Mouse (Mus musculus): ENCODE results near the gene Mettl21e. TPM values are rescaled to one million over a fixed set of nuclear protein-coding genes. Genes with fewer than 3 reads are reported as not detected.
A peak's percentile ranks its signal among the peaks of the same experiment; 100 is the strongest.
"Not testable (repeated sequence)": the region's sequence is repeated elsewhere in the genome, so short reads cannot be mapped to it uniquely, and the experiment has no call there.

Gene Mettl21e
- polyA plus RNA-seq (2015; fragmentation: Nextera tagmentation; extraction: Ambion mirVana), result 0.06 TPM in 1 of 2 replicates, not detected in the other

GRCm38 (mm10) chr1:44218876-44219275, at the start of gene Mettl21e:
Mettl21e (minus strand) TSS chr1:44218961.
- WGBS, result 36% methylated on average over 1 of the region's 1 CpGs
- H3K27ac ChIP-seq, result no peak within 1 kb of the TSS
- ATAC-seq (ENCODE audit: insufficient read depth, low FRiP score, low read depth), result no peak

DNA sequence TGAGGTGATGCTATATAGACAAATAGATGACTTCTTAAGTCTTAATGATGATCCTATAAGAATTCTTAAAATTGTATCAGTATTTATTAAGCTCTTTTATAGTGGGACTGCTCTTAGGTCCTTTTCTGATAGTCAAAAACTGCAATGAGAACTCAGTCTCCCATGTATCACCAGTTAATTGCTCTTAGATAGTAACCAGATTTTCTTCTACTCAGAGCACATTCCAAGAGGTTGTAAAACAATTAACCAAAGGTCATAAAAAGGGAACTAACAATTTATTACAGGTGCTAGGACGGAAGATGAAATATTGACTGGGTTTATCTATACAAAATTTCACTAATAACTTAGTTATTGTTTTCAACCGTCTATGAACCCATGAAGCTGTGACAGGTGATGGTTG, 21.7 kb upstream of the Mettl21e start:
- not testable (repeated sequence) for H3K4me1 ChIP-seq; H3K27me3 ChIP-seq (replicated peaks); H3K4me2 ChIP-seq; H3K4me3 ChIP-seq (replicated peaks); H3K9me3 ChIP-seq; ATAC-seq (ENCODE audit: insufficient read depth, low FRiP score, low read depth); H3K9ac ChIP-seq; H3K27ac ChIP-seq; H3K36me3 ChIP-seq
- WGBS, result 50% methylated on average over 2 of the region's 2 CpGs

More at GRCm38 (mm10) chr1:44218876-44219275, at the start of gene Mettl21e:
- Histone ChIP-seq H3K4me3 (replicated peaks) (no peak within 1 kb of the TSS), H3K9ac (no peak within 1 kb of the TSS), H3K36me3 (no peaks in the 10 kb centered on the region), H3K27me3 (replicated peaks) (no peaks in the 10 kb centered on the region), H3K4me2 (no peak within 1 kb of the TSS), H3K4me1 (no peaks in the 10 kb centered on the region; the same call in 1 of the 2 replicates), H3K9me3 (no peaks in the 10 kb centered on the region)

DNA sequence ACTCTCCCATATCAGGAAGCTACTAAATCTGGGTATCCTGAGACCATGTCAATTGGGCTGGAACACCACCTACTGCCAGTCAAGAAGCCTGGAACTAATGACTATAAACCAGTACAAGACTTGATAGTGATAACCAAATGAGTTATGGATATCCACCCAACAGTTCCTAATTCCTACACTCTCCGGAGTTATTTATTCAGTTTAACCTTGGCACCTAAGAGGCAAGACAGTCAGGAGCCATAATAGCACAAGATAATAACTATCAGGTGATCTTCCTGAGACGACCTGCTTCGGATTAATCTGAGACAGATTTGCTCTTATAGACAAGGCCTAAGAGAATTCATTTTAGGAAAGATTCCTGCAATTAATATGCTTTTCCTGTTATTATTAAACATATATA, 21.2 kb upstream of the Mettl21e start:
- Histone ChIP-seq H3K4me1 (no peaks in the 10 kb centered on the region), H3K4me3 (replicated peaks) (no peak overlapping the region), H3K9ac (no peak overlapping the region), H3K9me3 (no peaks in the 10 kb centered on the region), H3K27me3 (replicated peaks) (no peaks in the 10 kb centered on the region), H3K4me2 (no peak overlapping the region), H3K36me3 (no peaks in the 10 kb centered on the region), H3K27ac (no peak overlapping the region)
- WGBS, result 82% methylated on average over 3 of the region's 3 CpGs
- no peak for ATAC-seq (ENCODE audit: insufficient read depth, low FRiP score, low read depth)

GRCm38 (mm10) chr1:44237305-44237704, 18.5 kb upstream of the Mettl21e start:
- no peaks in the 10 kb centered on the region for H3K4me1 ChIP-seq
- no peaks in the 10 kb centered on the region for H3K9me3 ChIP-seq
- H3K27me3 ChIP-seq (replicated peaks), result no peaks in the 10 kb centered on the region
- H3K9ac ChIP-seq, result no peak overlapping the region
- no peak overlapping the region for H3K4me2 ChIP-seq
- no peak for ATAC-seq (ENCODE audit: insufficient read depth, low FRiP score, low read depth)
- H3K36me3 ChIP-seq, result no peaks in the 10 kb centered on the region
- no peak overlapping the region for H3K4me3 ChIP-seq (replicated peaks)
- no peak overlapping the region for H3K27ac ChIP-seq
- WGBS, result 82% methylated on average over 2 of the region's 2 CpGs

DNA sequence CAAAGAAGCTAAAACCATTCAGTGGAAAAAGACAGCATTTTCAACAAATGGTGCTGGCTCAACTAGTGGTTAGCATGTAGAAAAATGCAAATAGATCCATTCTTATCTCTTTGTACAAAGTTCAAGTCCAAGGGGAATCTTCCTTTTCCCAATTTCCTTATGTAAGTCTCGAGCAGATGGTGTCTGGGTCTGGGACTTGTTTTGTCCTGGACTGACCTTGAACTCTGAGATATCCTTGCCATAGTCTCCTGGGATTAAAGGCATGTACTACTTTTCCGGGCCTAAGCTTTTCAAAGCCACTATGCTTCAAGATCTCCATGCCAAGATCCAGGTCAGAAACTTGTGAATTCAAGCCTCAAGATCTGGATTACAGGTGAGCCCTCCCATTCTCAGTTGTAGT, 16.6 kb upstream of the Mettl21e start:
- no peak overlapping the region for H3K27ac ChIP-seq
- no peak overlapping the region for H3K4me3 ChIP-seq (replicated peaks)
- H3K36me3 ChIP-seq, result no peaks in the 10 kb centered on the region
- 65% methylated on average over 2 of the region's 2 CpGs for WGBS
- H3K9ac ChIP-seq, result no peak overlapping the region
- no peak overlapping the region for H3K4me2 ChIP-seq
- ATAC-seq (ENCODE audit: insufficient read depth, low FRiP score, low read depth), result no peak
- H3K4me1 ChIP-seq, result no peaks in the 10 kb centered on the region
- no peaks in the 10 kb centered on the region for H3K9me3 ChIP-seq
- no peaks in the 10 kb centered on the region for H3K27me3 ChIP-seq (replicated peaks)

- not testable (repeated sequence) for H3K4me3 ChIP-seq (replicated peaks); ATAC-seq (ENCODE audit: insufficient read depth, low FRiP score, low read depth); H3K4me2 ChIP-seq; H3K9me3 ChIP-seq; H3K4me1 ChIP-seq; H3K9ac ChIP-seq; H3K36me3 ChIP-seq; H3K27me3 ChIP-seq (replicated peaks); H3K27ac ChIP-seq
- WGBS, result 82% methylated on average over 2 of the region's 2 CpGs
Measured at GRCm38 (mm10) chr1:44234531-44234930, 15.8 kb upstream of the Mettl21e start.

DNA sequence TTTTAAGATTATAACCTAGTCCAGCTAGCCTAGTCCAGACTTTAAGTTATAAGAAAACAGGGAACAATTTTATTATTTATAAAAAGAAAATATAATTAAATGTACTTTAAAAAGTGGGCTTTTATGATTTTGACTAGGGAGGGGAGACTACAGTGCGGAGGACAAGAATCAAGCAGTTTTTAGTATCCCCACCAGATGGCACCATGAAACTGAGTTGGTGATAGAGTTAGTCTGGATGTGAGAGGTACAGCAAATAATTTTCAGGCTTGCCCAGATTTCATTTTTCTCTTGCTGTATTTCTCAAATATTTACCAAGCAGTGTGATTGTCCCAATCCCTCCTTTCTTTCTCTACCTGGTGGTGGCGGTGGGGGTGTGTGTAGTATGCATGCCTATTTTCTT, 10.3 kb upstream of the Mettl21e start:
- peak; percentile 60; the same call in 1 of the 2 replicates for ATAC-seq (ENCODE audit: insufficient read depth, low FRiP score, low read depth)
- Histone ChIP-seq H3K9ac (no peak overlapping the region), H3K4me3 (replicated peaks) (no peak overlapping the region), H3K27ac (no peak overlapping the region), H3K9me3 (no peaks in the 10 kb centered on the region), H3K4me2 (no peak overlapping the region), H3K27me3 (replicated peaks) (no peaks in the 10 kb centered on the region), H3K4me1 (no peaks in the 10 kb centered on the region), H3K36me3 (no peaks in the 10 kb centered on the region)
- WGBS, result 40% methylated on average over 2 of the region's 2 CpGs

GRCm38 (mm10) chr1:44217118-44217517, 1.6 kb downstream of the Mettl21e start:
- Histone ChIP-seq H3K4me3 (replicated peaks) (no peak overlapping the region), H3K27me3 (replicated peaks) (no peaks in the 10 kb centered on the region), H3K4me1 (no peaks in the 10 kb centered on the region; the same call in 1 of the 2 replicates), H3K9me3 (no peaks in the 10 kb centered on the region), H3K4me2 (no peak overlapping the region), H3K9ac (no peak overlapping the region), H3K27ac (no peak overlapping the region), H3K36me3 (no peaks in the 10 kb centered on the region)
- WGBS, result 51% methylated on average over 2 of the region's 2 CpGs
- no peak for ATAC-seq (ENCODE audit: insufficient read depth, low FRiP score, low read depth)

DNA sequence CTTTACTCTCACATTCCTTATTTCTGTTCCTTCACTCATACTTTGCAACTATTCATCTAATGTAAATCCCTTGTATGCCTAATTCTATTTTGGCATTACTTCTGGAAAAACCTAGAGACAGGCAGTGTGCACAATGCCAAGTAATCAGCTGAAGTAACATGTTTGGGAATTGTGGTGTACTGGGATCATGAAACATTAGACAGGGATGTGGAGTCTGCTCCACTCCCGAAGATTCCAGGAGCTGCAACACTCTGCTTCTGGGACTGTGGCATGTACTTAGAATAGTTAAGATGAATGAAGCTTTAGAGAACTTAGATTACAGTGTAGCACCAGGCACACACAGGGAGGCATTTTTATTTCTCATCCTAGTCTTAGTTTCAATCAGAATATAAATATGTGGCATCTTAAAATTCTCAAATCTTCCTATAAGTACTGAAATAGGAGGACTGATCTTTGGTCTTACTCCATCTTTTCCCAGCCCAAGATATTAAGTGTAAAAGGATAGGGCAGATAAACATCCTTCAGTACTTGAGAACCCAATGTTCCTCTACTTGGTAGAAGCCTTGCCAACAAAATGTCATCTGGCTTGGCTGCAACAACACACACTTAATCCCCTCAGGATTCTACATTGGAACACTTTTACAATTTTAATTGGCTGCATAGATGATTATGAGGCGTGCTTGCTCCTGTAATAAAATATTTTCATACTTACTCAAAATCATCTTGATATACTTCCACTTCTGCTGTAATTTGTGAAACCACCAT, 2.2 kb downstream of the Mettl21e start:
- no peaks in the 10 kb centered on the region for H3K36me3 ChIP-seq
- 43% methylated on average over 2 of the region's 2 CpGs for WGBS
- no peak overlapping the region for H3K4me2 ChIP-seq
- no peak overlapping the region for H3K9ac ChIP-seq
- H3K9me3 ChIP-seq, result no peaks in the 10 kb centered on the region
- H3K4me3 ChIP-seq (replicated peaks), result no peak overlapping the region
- H3K27me3 ChIP-seq (replicated peaks), result no peaks in the 10 kb centered on the region
- ATAC-seq (ENCODE audit: insufficient read depth, low FRiP score, low read depth), result no peak
- H3K4me1 ChIP-seq, result no peaks in the 10 kb centered on the region; the same call in 1 of the 2 replicates
- H3K27ac ChIP-seq, result no peak overlapping the region

DNA sequence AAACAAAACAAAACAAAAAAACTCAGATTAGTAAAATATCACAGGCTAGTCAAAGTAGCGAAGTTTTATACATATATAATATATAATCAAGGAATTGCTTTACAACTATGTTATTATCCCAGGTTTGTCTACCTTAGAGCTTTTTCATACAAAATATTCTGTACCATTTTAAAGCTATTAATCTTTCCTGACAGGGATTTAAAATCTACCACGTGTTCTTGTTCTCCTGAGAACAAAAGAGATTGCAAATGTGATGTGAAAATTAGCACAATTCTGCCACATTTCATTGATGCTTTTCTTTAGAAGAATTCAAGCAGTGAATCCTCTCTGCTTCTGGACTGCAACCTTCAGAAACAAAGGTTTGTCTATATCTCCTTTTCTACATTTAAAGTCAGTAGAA, 4.3 kb downstream of the Mettl21e start:
- no peak for ATAC-seq (ENCODE audit: insufficient read depth, low FRiP score, low read depth)
- 46% methylated on average over 2 of the region's 2 CpGs for WGBS
- H3K27me3 ChIP-seq (replicated peaks), result no peaks in the 10 kb centered on the region
- no peak overlapping the region for H3K27ac ChIP-seq
- H3K9me3 ChIP-seq, result no peaks in the 10 kb centered on the region
- H3K4me1 ChIP-seq, result no peaks in the 10 kb centered on the region; the same call in 1 of the 2 replicates
- H3K4me2 ChIP-seq, result no peak overlapping the region
- no peak overlapping the region for H3K4me3 ChIP-seq (replicated peaks)
- H3K9ac ChIP-seq, result no peak overlapping the region
- H3K36me3 ChIP-seq, result no peaks in the 10 kb centered on the region

DNA sequence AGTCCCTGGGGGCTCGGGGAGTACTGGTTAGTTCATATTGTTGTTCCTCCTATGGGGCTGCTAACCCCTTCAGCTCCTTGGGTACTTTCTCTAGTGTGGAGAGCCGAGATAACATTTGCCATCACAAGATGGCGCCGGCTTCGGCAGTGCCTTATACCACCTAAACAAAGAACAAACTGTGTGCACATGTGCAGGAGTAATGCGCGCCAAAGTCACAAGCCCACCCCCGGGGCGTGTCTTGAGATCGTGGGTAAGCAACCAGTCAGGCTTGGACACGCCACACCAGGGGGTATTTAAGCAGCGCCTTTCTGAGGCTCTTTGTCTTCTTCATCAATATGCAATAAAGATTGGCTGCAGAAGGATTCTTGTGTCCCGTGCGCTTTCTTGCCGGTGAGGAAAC, 15.9 kb downstream of the Mettl21e start:
- no peaks in the 10 kb centered on the region for H3K9me3 ChIP-seq
- no peaks in the 10 kb centered on the region for H3K4me1 ChIP-seq
- H3K27me3 ChIP-seq (replicated peaks), result no peaks in the 10 kb centered on the region
- WGBS, result 90% methylated on average over 15 of the region's 15 CpGs
- ATAC-seq (ENCODE audit: insufficient read depth, low FRiP score, low read depth), result no peak
- no peak overlapping the region for H3K9ac ChIP-seq
- H3K4me3 ChIP-seq (replicated peaks), result no peak overlapping the region
- no peak overlapping the region for H3K4me2 ChIP-seq
- H3K36me3 ChIP-seq, result no peaks in the 10 kb centered on the region
- H3K27ac ChIP-seq, result no peak overlapping the region

DNA sequence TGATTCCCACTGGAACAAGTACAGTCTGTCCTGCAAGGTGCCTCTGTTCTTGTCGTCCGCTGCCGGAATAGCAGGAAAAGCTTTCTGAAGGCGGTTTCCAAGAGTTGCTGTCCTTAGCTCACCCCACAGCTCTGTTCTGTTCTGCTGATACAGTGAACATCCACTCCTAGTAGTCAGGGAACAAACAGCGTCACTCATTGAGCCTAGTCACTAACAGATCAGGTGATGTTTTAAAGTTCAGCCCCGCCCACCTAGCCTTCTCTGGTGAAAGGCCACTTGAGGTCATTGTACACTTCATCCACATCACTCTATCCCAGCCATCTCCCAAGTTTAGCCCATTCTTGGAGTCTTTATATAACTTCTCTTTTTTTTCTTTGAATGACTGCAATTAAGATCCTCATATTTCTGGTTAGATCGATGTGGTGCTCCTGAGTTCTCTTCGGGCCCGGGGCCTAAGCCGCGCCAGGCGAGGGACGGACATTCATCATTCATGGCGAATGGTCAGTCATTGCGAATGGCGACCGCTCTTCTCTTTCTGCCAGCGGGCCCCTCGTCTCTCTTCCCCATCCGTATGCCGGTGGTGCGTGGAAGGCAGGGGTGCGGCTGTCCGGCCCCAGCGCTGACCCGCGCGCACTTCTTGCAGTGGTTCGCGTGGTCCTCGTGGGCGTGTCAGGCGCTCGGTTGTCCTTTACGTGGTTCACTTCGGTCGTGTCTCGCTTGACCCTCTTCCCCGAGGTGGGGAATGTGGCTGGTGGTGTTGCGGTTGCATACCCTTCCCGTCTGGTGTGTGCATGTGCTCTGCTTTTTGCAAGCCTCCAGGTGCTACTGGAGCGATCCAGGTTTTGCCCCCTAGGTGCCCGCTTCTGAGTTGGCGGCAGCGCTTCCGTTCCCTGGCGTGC, 20.2 kb downstream of the Mettl21e start:
- no peaks in the 10 kb centered on the region for H3K9me3 ChIP-seq
- no peaks in the 10 kb centered on the region for H3K36me3 ChIP-seq
- H3K27ac ChIP-seq, result no peak overlapping the region
- WGBS, result 12% methylated on average over 47 of the region's 47 CpGs
- ATAC-seq (ENCODE audit: insufficient read depth, low FRiP score, low read depth), result no peak
- no peak overlapping the region for H3K9ac ChIP-seq
- no peaks in the 10 kb centered on the region for H3K4me1 ChIP-seq
- peak overlapping the region; percentile 94 for H3K4me2 ChIP-seq
- H3K27me3 ChIP-seq (replicated peaks), result no peaks in the 10 kb centered on the region
- H3K4me3 ChIP-seq (replicated peaks), result peak overlapping the region; percentile 43

Measured in stomach, embryonic 15.5 days (tissue).